Mouse (Mus musculus): ENCODE data around the gene Gatd1. TPM values are rescaled to one million over a fixed set of nuclear protein-coding genes. Genes with fewer than 3 reads are reported as not detected.

Gatd1 gene
- polyA plus RNA-seq, 1 experiment from 2014 or later: 49.2 TPM

DNA sequence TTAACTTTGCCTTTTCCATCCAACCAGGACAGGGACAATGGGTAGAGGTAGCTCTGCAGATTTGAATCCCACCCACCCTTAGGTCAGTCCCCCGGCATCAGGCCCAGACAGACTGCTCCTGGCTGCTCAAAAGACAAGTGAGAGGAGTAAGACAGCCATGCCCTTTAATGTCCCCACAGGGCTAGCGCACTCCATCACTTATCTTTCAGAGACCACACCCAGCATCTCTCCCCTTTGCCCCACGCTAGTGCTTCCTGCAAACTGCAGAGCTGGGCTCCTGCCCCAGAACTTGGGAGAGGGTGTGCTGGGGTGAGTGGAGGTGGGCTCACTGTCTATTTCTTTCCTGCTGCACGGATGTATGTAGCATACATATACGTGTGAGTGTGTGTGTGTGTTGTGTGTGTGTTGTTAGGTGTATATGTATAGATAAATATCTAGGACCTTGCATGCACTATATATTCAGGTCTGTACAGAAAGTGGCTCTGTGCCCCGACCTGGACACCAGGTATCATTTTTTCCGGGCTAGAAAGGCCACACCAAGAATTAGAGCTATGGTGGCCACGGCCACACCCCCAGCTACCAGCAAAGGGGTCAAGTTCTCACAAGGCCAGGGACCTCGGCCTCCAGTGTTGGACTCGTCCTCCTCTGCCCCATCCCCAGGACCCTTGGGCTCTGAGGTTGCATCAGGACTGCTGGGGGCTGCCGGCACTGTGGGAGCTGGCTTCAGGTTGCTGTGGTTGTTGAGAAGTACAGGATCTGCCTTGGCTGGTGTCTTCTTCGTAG is 13.2 kb upstream of the Gatd1 start:
- Histone ChIP-seq H3K4me2 (ENCODE audit: low read length) (no peak overlapping the region), H3K27me3 (replicated peaks; ENCODE audit: control insufficient read depth, insufficient read depth, low read length) (no peaks in the 10 kb centered on the region), H3K9me3 (ENCODE audit: control insufficient read depth, low read length) (no peaks in the 10 kb centered on the region), H3K9ac (ENCODE audit: low read length) (no peak overlapping the region), H3K4me1 (replicated peaks; ENCODE audit: control insufficient read depth, insufficient read depth, low read length) (peaks cover 3% of the 10 kb centered on the region; the same call in 1 of the 2 replicates), H3K36me3 (ENCODE audit: control insufficient read depth, insufficient read depth, low read length) (peaks cover 19% of the 10 kb centered on the region), H3K4me3 (ENCODE audit: low read depth, low read length) (no peak overlapping the region), H3K27ac (ENCODE audit: low read depth) (no peak overlapping the region)
- DNase-seq (ENCODE audit: low spot score) (no peak), ATAC-seq (replicated peaks; ENCODE audit: low FRiP score, low TSS enrichment, low read depth) (no peak)
- 79% methylated on average over 12 of the region's 12 CpGs for WGBS

- H3K4me1 ChIP-seq (replicated peaks; ENCODE audit: control insufficient read depth, insufficient read depth, low read length): no peaks in the 10 kb centered on the region
- ATAC-seq (replicated peaks; ENCODE audit: low FRiP score, low TSS enrichment, low read depth) (no peak), DNase-seq (ENCODE audit: low spot score) (no peak)
- H3K4me2 ChIP-seq (ENCODE audit: low read length): no peak overlapping the region
- no peak overlapping the region for H3K27ac ChIP-seq (ENCODE audit: low read depth)
- H3K27me3 ChIP-seq (replicated peaks; ENCODE audit: control insufficient read depth, insufficient read depth, low read length): no peaks in the 10 kb centered on the region
- WGBS: 72% methylated on average over 4 of the region's 4 CpGs
- H3K9me3 ChIP-seq (ENCODE audit: control insufficient read depth, low read length): no peaks in the 10 kb centered on the region
- no peak overlapping the region for H3K4me3 ChIP-seq (ENCODE audit: low read depth, low read length)
- H3K36me3 ChIP-seq (ENCODE audit: control insufficient read depth, insufficient read depth, low read length): no peaks in the 10 kb centered on the region
- H3K9ac ChIP-seq (ENCODE audit: low read length): no peak overlapping the region
Measured at GRCm38 (mm10) chr7:141423811-141424210, 9.9 kb upstream of the Gatd1 start.

- no peaks in the 10 kb centered on the region for H3K9me3 ChIP-seq (ENCODE audit: control insufficient read depth, low read length)
- H3K27me3 ChIP-seq (replicated peaks; ENCODE audit: control insufficient read depth, insufficient read depth, low read length): no peaks in the 10 kb centered on the region
- no peak overlapping the region for H3K27ac ChIP-seq (ENCODE audit: low read depth)
- no peak for DNase-seq (ENCODE audit: low spot score)
- no peak for ATAC-seq (replicated peaks; ENCODE audit: low FRiP score, low TSS enrichment, low read depth)
- no peaks in the 10 kb centered on the region for H3K4me1 ChIP-seq (replicated peaks; ENCODE audit: control insufficient read depth, insufficient read depth, low read length)
- H3K4me2 ChIP-seq (ENCODE audit: low read length): no peak overlapping the region
- H3K36me3 ChIP-seq (ENCODE audit: control insufficient read depth, insufficient read depth, low read length): no peaks in the 10 kb centered on the region
- WGBS: 68% methylated on average over 9 of the region's 9 CpGs
- no peak overlapping the region for H3K9ac ChIP-seq (ENCODE audit: low read length)
- no peak overlapping the region for H3K4me3 ChIP-seq (ENCODE audit: low read depth, low read length)
Measured at GRCm38 (mm10) chr7:141420030-141420702, 6.2 kb upstream of the Gatd1 start.

DNA sequence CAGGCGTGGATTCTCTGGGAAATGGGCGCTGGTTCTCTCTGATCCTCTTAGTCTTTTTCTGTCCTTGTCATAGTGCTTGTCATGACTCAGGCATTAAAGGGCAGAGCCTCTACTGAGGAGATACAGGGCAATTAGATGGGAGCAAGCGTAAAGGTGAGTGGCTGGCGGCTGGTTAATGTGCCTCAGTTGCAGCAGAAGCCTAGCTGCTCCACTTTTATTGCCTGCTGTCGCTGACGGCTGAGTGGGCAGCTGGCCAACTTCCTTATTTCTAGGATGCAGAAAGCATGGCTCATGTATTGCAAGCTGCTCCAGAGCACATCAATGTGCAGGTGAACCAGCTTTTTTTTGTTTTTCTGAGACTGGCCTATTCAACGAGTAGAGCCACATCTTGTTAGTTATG is 5.0 kb upstream of the Gatd1 start:
- Histone ChIP-seq H3K4me3 (ENCODE audit: low read depth, low read length) (no peak overlapping the region), H3K27ac (ENCODE audit: low read depth) (no peak overlapping the region), H3K9me3 (ENCODE audit: control insufficient read depth, low read length) (no peaks in the 10 kb centered on the region), H3K9ac (ENCODE audit: low read length) (no peak overlapping the region), H3K4me2 (ENCODE audit: low read length) (no peak overlapping the region), H3K27me3 (replicated peaks; ENCODE audit: control insufficient read depth, insufficient read depth, low read length) (no peaks in the 10 kb centered on the region), H3K36me3 (ENCODE audit: control insufficient read depth, insufficient read depth, low read length) (no peaks in the 10 kb centered on the region), H3K4me1 (replicated peaks; ENCODE audit: control insufficient read depth, insufficient read depth, low read length) (0 out of 2 replicates have a peak, but pooled peaks cover 3% of the 10 kb centered on the region)
- 59% methylated on average over 7 of the region's 7 CpGs for WGBS
- peak; percentile 63 for DNase-seq (ENCODE audit: low spot score)
- no peak for ATAC-seq (replicated peaks; ENCODE audit: low FRiP score, low TSS enrichment, low read depth)

GRCm38 (mm10) chr7:141417731-141418681 is 4.1 kb upstream of the Gatd1 start:
- Histone ChIP-seq H3K4me2 (ENCODE audit: low read length) (no peak overlapping the region), H3K4me3 (ENCODE audit: low read depth, low read length) (no peak overlapping the region), H3K36me3 (ENCODE audit: control insufficient read depth, insufficient read depth, low read length) (no peaks in the 10 kb centered on the region), H3K27ac (ENCODE audit: low read depth) (no peak overlapping the region), H3K9me3 (ENCODE audit: control insufficient read depth, low read length) (no peaks in the 10 kb centered on the region), H3K9ac (ENCODE audit: low read length) (no peak overlapping the region), H3K4me1 (replicated peaks; ENCODE audit: control insufficient read depth, insufficient read depth, low read length) (peaks cover 5% of the 10 kb centered on the region; the same call in 1 of the 2 replicates), H3K27me3 (replicated peaks; ENCODE audit: control insufficient read depth, insufficient read depth, low read length) (no peaks in the 10 kb centered on the region)
- 68% methylated on average over 8 of the region's 8 CpGs for WGBS
- ATAC-seq (replicated peaks; ENCODE audit: low FRiP score, low TSS enrichment, low read depth): no peak
- no peak for DNase-seq (ENCODE audit: low spot score)

DNA sequence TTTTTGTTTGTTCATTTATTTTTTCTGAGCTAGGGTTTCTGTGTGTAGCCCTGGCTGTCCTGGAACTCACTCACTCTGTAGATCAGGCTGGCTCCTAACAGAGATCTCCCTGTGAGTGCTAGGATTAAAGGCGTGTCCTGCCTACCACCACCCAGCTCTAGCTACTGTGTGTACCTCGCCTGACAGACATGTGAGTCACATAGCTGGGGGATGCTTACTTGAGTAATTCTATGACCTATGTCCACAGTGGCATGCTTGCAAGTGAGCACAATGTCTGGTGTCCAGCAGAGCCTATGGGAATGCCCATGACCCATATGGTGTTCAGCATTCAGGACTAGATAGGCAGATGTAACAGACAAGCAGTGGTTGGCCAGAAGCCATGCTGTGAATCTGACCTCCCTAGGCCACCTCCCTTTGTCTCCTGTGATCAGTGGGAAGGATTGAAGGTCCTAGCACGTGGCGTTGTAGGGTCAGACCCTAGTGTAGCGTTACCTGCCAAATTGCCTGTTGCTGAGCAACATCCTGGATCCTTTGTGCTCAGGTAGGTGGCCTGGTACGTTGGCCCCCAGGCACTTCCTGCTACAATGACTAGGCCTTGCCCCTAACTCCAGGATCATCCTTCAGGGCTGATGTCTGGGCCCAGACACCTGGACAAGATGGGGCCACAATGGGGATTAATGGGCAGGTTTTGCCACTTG is 2.4 kb upstream of the Gatd1 start:
- Histone ChIP-seq H3K36me3 (ENCODE audit: control insufficient read depth, insufficient read depth, low read length) (no peaks in the 10 kb centered on the region), H3K4me1 (replicated peaks; ENCODE audit: control insufficient read depth, insufficient read depth, low read length) (peaks cover 7% of the 10 kb centered on the region; the same call in 1 of the 2 replicates), H3K27me3 (replicated peaks; ENCODE audit: control insufficient read depth, insufficient read depth, low read length) (no peaks in the 10 kb centered on the region), H3K9ac (ENCODE audit: low read length) (no peak overlapping the region), H3K27ac (ENCODE audit: low read depth) (no peak overlapping the region), H3K9me3 (ENCODE audit: control insufficient read depth, low read length) (no peaks in the 10 kb centered on the region), H3K4me3 (ENCODE audit: low read depth, low read length) (no peak overlapping the region), H3K4me2 (ENCODE audit: low read length) (no peak overlapping the region)
- ATAC-seq (replicated peaks; ENCODE audit: low FRiP score, low TSS enrichment, low read depth) (no peak), DNase-seq (ENCODE audit: low spot score) (no peak)
- WGBS: 81% methylated on average over 6 of the region's 6 CpGs

GRCm38 (mm10) chr7:141413331-141413730 is 605 bp downstream of the Gatd1 start:
- H3K9ac ChIP-seq (ENCODE audit: low read length): peak overlapping the region; percentile 64
- peak; percentile 10; the same call in 1 of the 2 replicates for ATAC-seq (replicated peaks; ENCODE audit: low FRiP score, low TSS enrichment, low read depth)
- 2% methylated on average over 16 of the region's 16 CpGs for WGBS
- no peaks in the 10 kb centered on the region for H3K27me3 ChIP-seq (replicated peaks; ENCODE audit: control insufficient read depth, insufficient read depth, low read length)
- no peaks in the 10 kb centered on the region for H3K9me3 ChIP-seq (ENCODE audit: control insufficient read depth, low read length)
- peaks cover 10% of the 10 kb centered on the region; the same call in 1 of the 2 replicates for H3K4me1 ChIP-seq (replicated peaks; ENCODE audit: control insufficient read depth, insufficient read depth, low read length)
- DNase-seq (ENCODE audit: low spot score): no peak
- peak overlapping the region; percentile 92 for H3K4me3 ChIP-seq (ENCODE audit: low read depth, low read length)
- H3K4me2 ChIP-seq (ENCODE audit: low read length): peak overlapping the region; percentile 70
- H3K36me3 ChIP-seq (ENCODE audit: control insufficient read depth, insufficient read depth, low read length): peaks cover 25% of the 10 kb centered on the region
- peak overlapping the region; percentile 43 for H3K27ac ChIP-seq (ENCODE audit: low read depth)

DNA sequence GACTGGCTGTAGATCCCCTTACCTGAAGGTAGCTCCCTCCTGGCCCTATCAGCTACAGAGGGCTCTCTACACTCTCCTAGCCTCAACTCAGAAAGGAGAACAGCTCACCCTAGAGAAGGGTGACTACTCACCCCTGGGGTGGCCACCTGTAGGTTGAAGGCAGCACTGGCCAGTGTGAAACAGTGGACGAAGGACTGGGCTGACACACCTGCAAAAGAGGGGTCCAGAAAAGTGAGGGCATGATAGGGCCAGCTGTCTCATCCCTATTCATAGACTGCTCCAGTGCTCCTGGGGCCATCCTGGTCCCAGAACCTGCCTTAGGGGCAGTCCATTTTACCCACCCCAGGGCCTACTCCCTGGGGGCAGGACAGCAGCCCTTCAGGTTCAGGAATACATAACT is 2.3 kb downstream of the Gatd1 start:
- WGBS: 94% methylated on average over 1 of the region's 1 CpGs
- H3K36me3 ChIP-seq (ENCODE audit: control insufficient read depth, insufficient read depth, low read length): peaks cover 31% of the 10 kb centered on the region

More for the DNA sequence above, 2.3 kb downstream of the Gatd1 start:
- no peak overlapping the region for H3K4me2 ChIP-seq (ENCODE audit: low read length)
- ATAC-seq (replicated peaks; ENCODE audit: low FRiP score, low TSS enrichment, low read depth) (no peak), DNase-seq (ENCODE audit: low spot score) (no peak)
- H3K4me3 ChIP-seq (ENCODE audit: low read depth, low read length): no peak overlapping the region
- H3K9ac ChIP-seq (ENCODE audit: low read length): no peak overlapping the region
- no peaks in the 10 kb centered on the region for H3K27me3 ChIP-seq (replicated peaks; ENCODE audit: control insufficient read depth, insufficient read depth, low read length)
- H3K9me3 ChIP-seq (ENCODE audit: control insufficient read depth, low read length): no peaks in the 10 kb centered on the region
- H3K4me1 ChIP-seq (replicated peaks; ENCODE audit: control insufficient read depth, insufficient read depth, low read length): peaks cover 10% of the 10 kb centered on the region; the same call in 1 of the 2 replicates
- no peak overlapping the region for H3K27ac ChIP-seq (ENCODE audit: low read depth)

Data from intestine, embryonic 14.5 days (tissue).